Mouse (Mus musculus): ENCODE measurements around the gene Hs2st1. TPM values are rescaled to one million over a fixed set of nuclear protein-coding genes. Genes with fewer than 3 reads are reported as not detected.
"Not testable (repeated sequence)": the region's sequence is repeated elsewhere in the genome, so short reads cannot be mapped to it uniquely, and the experiment has no call there.

Hs2st1 gene
- 11.6 and 14.2 TPM in 2 replicates for total RNA-seq (2014; fragmentation: Nextera tagmentation)
- total RNA-seq (2017) = 9.9 and 11.4 TPM in 2 replicates

GRCm38 (mm10) chr3:144570047-144570815, at the start of gene Hs2st1, which contains the start of gene Selenof:
Gene Hs2st1, minus strand, starts transcription at chr3:144570181.
Gene Selenof, plus strand, starts transcription at chr3:144570304.
- peak; percentile 97 for ATAC-seq (replicated peaks; ENCODE audit: low FRiP score, low TSS enrichment, poor library complexity, severe bottlenecking)

GRCm38 (mm10) chr3:144617633-144618180, 47.7 kb upstream of the Hs2st1 start:
- ATAC-seq (replicated peaks; ENCODE audit: low FRiP score, low TSS enrichment, poor library complexity, severe bottlenecking) = 0 out of 2 replicates have a peak, but pooled peaks have one; percentile 27

GRCm38 (mm10) chr3:144616654-144617425, 46.9 kb upstream of the Hs2st1 start:
- peak; percentile 89 for ATAC-seq (replicated peaks; ENCODE audit: low FRiP score, low TSS enrichment, poor library complexity, severe bottlenecking)

- no peak for ATAC-seq (replicated peaks; ENCODE audit: low FRiP score, low TSS enrichment, poor library complexity, severe bottlenecking)
These were observed 45.5 kb upstream of the Hs2st1 start for GRCm38 (mm10) chr3:144615459-144615858.

GRCm38 (mm10) chr3:144614698-144615097, 44.7 kb upstream of the Hs2st1 start:
- ATAC-seq (replicated peaks; ENCODE audit: low FRiP score, low TSS enrichment, poor library complexity, severe bottlenecking) = no peak

- no peak for ATAC-seq (replicated peaks; ENCODE audit: low FRiP score, low TSS enrichment, poor library complexity, severe bottlenecking)
These were observed 44.3 kb upstream of the Hs2st1 start for GRCm38 (mm10) chr3:144614277-144614676.

- ATAC-seq (replicated peaks; ENCODE audit: low FRiP score, low TSS enrichment, poor library complexity, severe bottlenecking) = peak; percentile 36; the same call in 1 of the 2 replicates
These were observed 42.4 kb upstream of the Hs2st1 start for GRCm38 (mm10) chr3:144612382-144612781.

GRCm38 (mm10) chr3:144611626-144612271, 41.8 kb upstream of the Hs2st1 start:
- no peak for ATAC-seq (replicated peaks; ENCODE audit: low FRiP score, low TSS enrichment, poor library complexity, severe bottlenecking)

- ATAC-seq (replicated peaks; ENCODE audit: low FRiP score, low TSS enrichment, poor library complexity, severe bottlenecking) = no peak
These were observed 40.8 kb upstream of the Hs2st1 start for GRCm38 (mm10) chr3:144610759-144611158.

- no peak for ATAC-seq (replicated peaks; ENCODE audit: low FRiP score, low TSS enrichment, poor library complexity, severe bottlenecking)
These were observed 38.1 kb upstream of the Hs2st1 start for GRCm38 (mm10) chr3:144608090-144608489.

- peak; percentile 27; the same call in 1 of the 2 replicates for ATAC-seq (replicated peaks; ENCODE audit: low FRiP score, low TSS enrichment, poor library complexity, severe bottlenecking)
These were observed 36.5 kb upstream of the Hs2st1 start for GRCm38 (mm10) chr3:144606449-144606848.

- not testable (repeated sequence) for ATAC-seq (replicated peaks; ENCODE audit: low FRiP score, low TSS enrichment, poor library complexity, severe bottlenecking)
These were observed 35.8 kb upstream of the Hs2st1 start for GRCm38 (mm10) chr3:144605811-144606210.

GRCm38 (mm10) chr3:144604205-144604604, 34.2 kb upstream of the Hs2st1 start:
- ATAC-seq (replicated peaks; ENCODE audit: low FRiP score, low TSS enrichment, poor library complexity, severe bottlenecking) = no peak

- ATAC-seq (replicated peaks; ENCODE audit: low FRiP score, low TSS enrichment, poor library complexity, severe bottlenecking) = no peak
These were observed 33.6 kb upstream of the Hs2st1 start for GRCm38 (mm10) chr3:144603558-144603957.

- no peak for ATAC-seq (replicated peaks; ENCODE audit: low FRiP score, low TSS enrichment, poor library complexity, severe bottlenecking)
These were observed 32.8 kb upstream of the Hs2st1 start for GRCm38 (mm10) chr3:144602819-144603218.

- ATAC-seq (replicated peaks; ENCODE audit: low FRiP score, low TSS enrichment, poor library complexity, severe bottlenecking) = no peak
These were observed 32.4 kb upstream of the Hs2st1 start for GRCm38 (mm10) chr3:144602413-144602812.

GRCm38 (mm10) chr3:144597790-144598467, 27.9 kb upstream of the Hs2st1 start:
- no peak for ATAC-seq (replicated peaks; ENCODE audit: low FRiP score, low TSS enrichment, poor library complexity, severe bottlenecking)

GRCm38 (mm10) chr3:144597121-144597520, 27.1 kb upstream of the Hs2st1 start:
- ATAC-seq (replicated peaks; ENCODE audit: low FRiP score, low TSS enrichment, poor library complexity, severe bottlenecking) = no peak
